Mouse (Mus musculus) testis, postnatal 10 days (tissue): ENCODE measurements around the gene Zfand3.

ENCODE experiments used
- DNase-seq: peaks from one replicate; pipeline ENCODE4 v3.0.0; 2021; ENCODE audit warnings: low spot score

Zfand3 gene

GRCm38 (mm10) chr17:30230428-30230827 lies 225.9 kb downstream of the Zfand3 start:
- no peak for DNase-seq

DNA sequence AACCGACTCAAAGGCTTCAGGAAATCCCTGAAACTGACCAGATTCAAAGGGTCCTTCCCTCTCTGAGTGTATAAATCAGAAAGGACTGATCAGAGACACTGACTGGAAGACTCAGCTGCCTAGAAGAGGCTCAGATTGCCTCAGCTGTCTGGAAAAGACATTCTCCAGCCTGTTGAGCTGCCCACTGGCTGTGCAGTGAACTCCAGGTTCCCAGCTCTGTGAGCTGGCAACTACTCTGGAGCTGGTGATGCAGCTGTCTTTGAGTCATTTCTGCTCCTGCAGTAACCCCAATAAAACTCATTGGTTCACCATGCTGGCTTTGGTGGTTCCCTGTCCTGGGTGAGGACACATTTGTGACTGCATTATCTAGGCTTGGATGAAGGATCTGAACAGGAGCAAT lies 226.9 kb downstream of the Zfand3 start:
- no peak for DNase-seq

DNA sequence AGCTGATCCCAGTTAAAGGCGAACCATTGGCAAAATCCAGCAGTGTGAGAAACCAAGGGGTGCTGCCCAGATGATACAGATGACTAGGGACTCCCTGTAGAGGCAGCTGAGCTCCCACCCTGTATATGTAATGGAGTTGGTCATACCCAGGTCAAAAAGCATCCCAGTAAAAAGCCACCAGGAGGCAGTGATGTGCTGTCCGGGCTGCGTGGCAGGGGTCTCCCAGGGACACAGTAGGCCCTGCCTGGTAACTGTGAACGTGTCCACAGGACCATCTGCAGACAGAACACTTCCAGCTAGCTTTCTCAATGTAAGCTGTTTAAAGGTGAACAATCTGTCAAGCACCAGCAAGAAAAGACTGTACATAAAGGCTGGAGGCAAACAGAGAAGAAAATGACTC lies 228.2 kb downstream of the Zfand3 start:
- no peak for DNase-seq

- DNase-seq: no peak
Measured at GRCm38 (mm10) chr17:30235380-30235779, 230.8 kb downstream of the Zfand3 start.

- DNase-seq: no peak
Measured at GRCm38 (mm10) chr17:30236611-30237010, 232.1 kb downstream of the Zfand3 start.

GRCm38 (mm10) chr17:30237600-30237999 lies 233.1 kb downstream of the Zfand3 start:
- DNase-seq: no peak

DNA sequence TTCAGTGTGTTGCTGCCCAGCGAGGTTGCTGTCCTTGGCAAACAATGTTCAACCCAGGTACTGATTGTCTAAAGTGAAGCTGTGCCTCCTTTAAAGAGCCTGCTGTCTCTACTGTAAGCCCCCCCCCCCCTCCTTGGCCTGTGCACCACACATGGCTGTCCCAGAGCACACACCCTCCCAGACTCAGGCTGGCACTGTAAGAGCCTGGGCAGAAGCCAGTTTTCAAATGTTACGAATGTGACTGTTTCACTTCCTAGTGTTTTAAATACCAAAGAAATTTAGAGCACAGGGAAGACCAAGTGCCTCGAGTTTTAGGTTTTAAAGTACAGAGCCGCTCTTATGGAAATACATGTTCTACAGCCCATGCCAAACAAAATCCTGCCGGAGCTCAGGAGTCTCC lies 234.9 kb downstream of the Zfand3 start:
- DNase-seq: no peak

- DNase-seq: no peak
Measured at GRCm38 (mm10) chr17:30240659-30241058, 236.1 kb downstream of the Zfand3 start.

DNA sequence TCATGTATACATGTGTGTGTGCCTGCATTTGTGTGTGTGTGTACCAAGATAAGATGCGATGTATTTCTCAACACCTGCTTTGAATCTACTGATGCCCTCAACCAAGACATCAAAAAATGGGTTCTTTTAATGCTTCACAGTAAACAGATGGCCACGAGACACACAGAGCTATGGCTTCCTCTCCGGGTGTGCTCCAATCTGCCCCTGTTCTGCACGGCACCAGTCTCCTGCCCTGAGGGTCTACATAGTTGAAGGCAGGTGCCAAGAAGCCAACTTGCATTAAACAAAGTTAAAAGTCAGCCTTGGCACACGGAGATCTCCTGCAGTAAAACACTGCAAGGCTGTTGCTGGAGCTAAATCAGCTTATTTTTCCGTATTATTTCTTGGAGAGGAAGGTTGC lies 236.5 kb downstream of the Zfand3 start:
- no peak for DNase-seq

DNA sequence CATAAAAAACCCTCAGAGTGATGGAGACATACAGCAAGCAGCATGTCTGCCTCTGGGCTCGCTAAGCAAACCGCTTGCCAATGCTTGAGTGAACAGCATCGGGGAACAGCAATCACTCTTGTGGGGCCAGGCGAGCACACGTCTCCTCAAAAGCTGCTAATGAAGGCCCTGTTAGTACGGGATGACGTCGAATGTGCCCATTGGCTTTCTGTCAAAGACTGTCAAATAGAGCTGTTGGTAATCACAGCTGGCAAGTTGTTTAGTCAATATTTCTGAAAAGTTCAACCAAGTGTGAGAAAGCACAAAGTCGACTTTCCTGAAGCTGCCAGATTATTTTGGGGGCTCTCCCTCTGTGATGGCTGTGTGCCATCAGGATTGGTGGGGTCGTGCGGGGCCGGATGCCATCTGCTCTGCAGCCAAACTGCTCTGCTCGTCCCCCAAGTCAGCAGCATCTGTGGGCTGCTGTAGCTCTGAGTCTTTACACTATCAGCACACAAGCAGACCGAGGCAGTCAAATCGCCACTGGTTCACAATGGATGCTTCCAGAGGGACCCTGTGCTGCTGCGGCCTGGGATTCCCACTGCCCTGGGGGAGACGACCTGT lies 237.3 kb downstream of the Zfand3 start:
- no peak for DNase-seq

- no peak for DNase-seq
Measured at GRCm38 (mm10) chr17:30242647-30243046, 238.1 kb downstream of the Zfand3 start.

GRCm38 (mm10) chr17:30243540-30243939 lies 239.0 kb downstream of the Zfand3 start:
- DNase-seq: no peak

DNA sequence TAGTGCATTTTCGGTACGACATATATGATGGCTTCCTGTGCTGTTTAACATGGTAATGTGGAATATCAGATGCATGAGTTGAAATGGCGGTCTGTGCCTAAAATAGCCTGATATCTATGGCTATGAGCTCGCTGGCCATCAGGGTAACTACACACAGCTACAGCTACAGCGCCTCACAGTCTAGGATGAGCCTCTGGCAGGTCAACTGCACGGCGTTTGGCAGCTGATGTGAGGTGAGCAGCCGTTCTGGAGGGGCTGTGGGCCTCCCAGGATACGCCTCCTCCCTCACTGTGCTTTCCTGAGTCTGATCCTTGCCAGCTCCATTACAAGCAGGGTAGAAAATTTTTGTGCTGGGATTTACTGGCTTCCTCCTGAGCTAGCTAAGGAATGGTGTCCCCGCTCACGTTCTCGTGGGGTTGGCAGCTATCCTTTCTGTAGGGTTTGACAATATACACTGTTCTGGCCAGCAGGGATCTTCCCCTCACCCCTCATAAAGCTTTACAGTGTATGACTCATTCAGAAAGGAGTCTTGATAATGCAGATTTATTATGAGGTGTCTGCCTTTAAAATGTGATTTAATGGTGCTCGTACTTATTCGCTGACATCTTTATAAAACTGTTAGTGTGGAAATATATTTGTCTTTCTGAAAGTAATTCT lies 240.2 kb downstream of the Zfand3 start:
- no peak for DNase-seq

- DNase-seq: no peak
Measured at GRCm38 (mm10) chr17:30245308-30245706, 240.8 kb downstream of the Zfand3 start.

DNA sequence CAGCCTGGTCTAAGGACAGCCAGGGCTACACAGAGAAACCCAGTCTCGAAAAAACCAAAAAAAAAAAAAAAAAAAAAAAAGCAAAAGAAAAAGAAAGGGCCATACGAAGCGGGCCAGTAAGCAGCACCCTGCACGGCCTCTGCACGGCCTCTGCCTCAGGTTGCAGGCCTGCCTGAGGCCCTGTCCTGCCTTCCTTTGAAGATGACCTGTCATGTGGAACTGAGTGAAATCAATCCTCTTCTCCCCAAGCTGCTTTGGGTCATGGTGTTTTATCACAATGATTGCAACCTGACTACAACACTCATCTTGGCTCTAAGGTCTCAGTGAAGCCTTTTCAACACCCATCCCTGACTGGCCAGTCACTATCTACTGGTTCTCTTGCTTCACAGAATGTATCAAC lies 248.5 kb downstream of the Zfand3 start:
- DNase-seq: no peak

GRCm38 (mm10) chr17:30253924-30254323 lies 249.4 kb downstream of the Zfand3 start:
- DNase-seq: no peak

- DNase-seq: no peak
Measured at GRCm38 (mm10) chr17:30255928-30256560, 251.5 kb downstream of the Zfand3 start.

- no peak for DNase-seq
Measured at GRCm38 (mm10) chr17:30258480-30258879, 253.9 kb downstream of the Zfand3 start.

- no peak for DNase-seq
Measured at GRCm38 (mm10) chr17:30259938-30260337, 255.4 kb downstream of the Zfand3 start.
